Mouse (Mus musculus): ENCODE results near the gene Tfe3.

DNA sequence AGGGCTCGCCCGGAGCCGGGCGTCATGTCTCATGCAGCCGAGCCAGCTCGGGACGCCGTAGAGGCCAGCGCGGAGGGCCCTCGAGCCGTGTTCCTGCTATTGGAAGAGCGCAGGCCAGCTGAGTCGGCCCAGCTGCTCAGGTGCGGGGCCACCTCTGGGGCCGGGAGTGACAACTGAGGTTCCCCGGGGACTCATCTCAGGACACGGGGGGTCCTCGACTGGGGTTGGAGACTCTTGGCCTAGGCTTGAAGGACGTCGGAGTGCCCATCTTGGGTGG, 499 bp downstream of the Tfe3 start:
- no peak for TF ChIP-seq EP300 (IDR thresholded peaks at IDR 0.05; ENCODE audit: low read depth)
- TF ChIP-seq CTCF (IDR thresholded peaks at IDR 0.05; ENCODE audit: low read depth): no peak

Data from liver, embryonic 14.5 days (tissue).